Mouse (Mus musculus) thymus, postnatal 10 days (tissue): ENCODE measurements around the gene Fasn.
A peak's percentile ranks its signal among the peaks of the same experiment; 100 is the strongest.
"Not testable (repeated sequence)": the region's sequence is repeated elsewhere in the genome, so short reads cannot be mapped to it uniquely, and the experiment has no call there.

ENCODE experiments used
- DNase-seq, 2 experiments: peaks; one replicate each; pipeline ENCODE4 v3.0.0; 2021; ENCODE audit warnings: low spot score in 2 of 2

Fasn gene

GRCm38 (mm10) chr11:120796614-120796946 lies 27.8 kb downstream of the Fasn start:
- no peak for DNase-seq

DNA sequence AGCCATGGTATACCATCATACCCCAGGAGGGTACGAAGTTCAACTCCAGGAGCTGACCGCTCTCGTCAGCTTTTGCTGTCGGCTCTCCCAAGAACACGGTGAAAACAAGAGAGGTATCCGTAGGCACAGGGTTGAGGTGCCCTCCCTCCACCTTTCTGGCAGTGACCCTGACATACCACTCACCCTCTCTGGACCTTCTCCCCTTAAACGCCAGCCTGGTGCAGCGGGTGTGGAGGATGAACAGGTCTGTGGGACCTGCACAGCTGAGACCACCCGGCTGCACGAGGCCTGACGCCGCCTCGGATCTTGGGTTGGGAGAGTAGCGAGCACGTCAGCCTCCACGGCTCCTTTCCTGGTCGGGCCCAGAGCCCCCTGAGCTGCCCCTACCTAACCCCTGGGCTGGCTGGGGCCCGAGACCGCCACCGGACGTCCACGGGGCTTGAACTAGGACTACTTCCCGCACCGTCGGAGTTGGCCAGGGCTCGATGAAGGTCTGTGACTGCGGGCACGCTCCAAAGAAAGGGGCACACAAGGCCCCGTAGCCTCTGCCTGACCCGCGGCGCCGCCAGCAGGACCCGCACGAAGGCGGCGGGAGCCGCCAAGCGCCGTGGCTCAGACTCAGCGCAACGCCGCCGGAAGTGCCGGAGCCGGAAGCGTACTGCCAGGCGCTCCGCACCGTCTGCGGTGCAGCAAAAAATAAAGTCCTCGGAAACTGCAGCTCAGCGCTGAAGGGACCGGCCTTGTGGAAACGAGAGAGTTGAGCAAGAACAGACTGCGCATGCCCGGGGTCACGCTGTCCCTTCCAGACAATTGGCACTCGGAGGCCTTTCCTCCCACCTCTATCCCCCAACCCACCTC lies 28.4 kb downstream of the Fasn start, which contains the start of gene Dus1l:
Dus1l (minus strand) TSS at position 648 of the 858 bp plus-strand sequence.
- peak; percentile 93 to 98 for DNase-seq

DNA sequence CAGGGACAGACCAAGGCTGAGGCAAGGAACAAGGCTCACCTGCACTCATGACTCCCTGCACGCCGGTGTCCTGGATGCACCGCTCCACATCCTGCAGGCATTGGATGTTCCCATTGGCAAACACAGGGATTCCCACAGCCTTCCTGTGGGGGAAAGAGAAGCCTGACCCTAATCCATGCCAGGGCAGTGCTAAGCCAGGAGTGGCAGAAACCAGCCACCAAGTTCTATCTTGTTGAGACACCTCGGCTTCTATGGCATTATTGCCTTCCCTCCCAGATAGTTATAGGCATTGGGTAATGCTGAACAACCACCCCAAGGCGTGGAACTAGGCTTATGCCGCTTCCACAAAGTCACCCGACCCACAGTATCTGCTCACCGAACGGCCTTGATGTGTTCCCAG lies 31.7 kb downstream of the Fasn start:
- DNase-seq = no peak

DNA sequence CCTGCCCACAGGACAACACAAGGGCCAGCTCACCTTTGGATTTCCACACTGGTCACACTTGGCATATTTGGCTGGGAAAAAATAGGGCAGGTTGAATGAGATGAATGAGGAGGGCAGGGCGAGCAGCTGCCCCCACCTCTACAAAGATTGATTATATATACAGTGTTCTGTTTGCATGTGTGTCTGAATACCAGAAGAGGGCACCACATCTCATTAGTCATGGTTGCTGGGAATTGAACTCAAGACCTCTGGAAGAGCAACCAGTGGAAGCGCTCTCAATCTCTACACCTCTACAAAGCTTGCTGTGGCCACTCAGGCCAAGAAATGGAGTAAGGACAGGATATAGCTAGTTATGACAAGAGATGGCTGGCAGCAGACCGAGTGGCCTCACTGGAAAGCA lies 34.5 kb downstream of the Fasn start:
- no peak for DNase-seq

GRCm38 (mm10) chr11:120789355-120789754 lies 35.0 kb downstream of the Fasn start:
- DNase-seq = no peak

DNA sequence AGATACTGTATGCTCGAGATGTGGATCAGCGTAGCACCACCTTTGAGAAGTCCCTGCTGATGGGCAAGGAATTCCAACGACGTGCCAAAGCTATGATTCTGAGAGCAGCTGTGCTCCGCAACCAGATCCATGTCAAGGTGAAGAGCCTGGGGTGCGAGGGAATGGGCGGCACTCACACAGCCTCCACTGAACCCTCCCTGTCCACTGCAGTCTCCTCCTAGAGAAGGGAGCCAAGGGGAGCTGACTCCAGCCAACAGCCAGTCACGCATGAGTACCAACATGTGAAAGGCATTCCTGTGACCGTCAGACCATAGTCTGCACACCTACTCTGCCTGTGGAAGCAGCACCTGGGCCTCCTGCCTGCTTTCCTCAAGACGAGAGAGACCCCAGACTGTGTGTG lies 35.9 kb downstream of the Fasn start:
- not testable (repeated sequence) for DNase-seq

DNA sequence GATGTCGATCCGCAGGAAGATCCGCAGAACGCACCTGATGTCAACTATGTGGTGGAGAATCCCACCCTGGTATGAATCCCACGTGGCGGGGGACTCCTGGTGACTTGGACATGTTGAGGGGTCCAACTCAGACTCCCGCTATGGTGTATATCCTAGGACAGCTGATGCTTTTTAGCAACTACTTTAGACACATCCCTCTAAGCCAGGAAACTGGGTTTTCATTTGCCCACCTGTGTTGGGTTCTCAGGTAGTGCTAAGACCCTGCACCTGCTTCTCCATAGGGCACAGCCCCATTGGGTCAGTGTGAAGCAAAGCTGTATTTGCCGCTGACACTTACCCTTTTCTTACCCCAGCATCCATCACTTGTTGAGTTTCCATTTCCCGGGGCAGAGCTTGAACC lies 39.2 kb downstream of the Fasn start:
- no peak for DNase-seq

GRCm38 (mm10) chr11:120784064-120784791 lies 40.1 kb downstream of the Fasn start, which contains the start of the genes Rfng and Gps1:
Gene Rfng (minus strand): TSS chr11:120784207.
Gene Gps1 (plus strand): TSS chr11:120784272.
- DNase-seq = peak; percentile 72 to 81

GRCm38 (mm10) chr11:120783426-120784063 lies 40.8 kb downstream of the Fasn start:
- DNase-seq = no peak

GRCm38 (mm10) chr11:120781361-120781760 lies 43.0 kb downstream of the Fasn start:
- DNase-seq = not testable (repeated sequence)

- no peak for DNase-seq
These were observed 44.5 kb downstream of the Fasn start for GRCm38 (mm10) chr11:120779876-120780275.

DNA sequence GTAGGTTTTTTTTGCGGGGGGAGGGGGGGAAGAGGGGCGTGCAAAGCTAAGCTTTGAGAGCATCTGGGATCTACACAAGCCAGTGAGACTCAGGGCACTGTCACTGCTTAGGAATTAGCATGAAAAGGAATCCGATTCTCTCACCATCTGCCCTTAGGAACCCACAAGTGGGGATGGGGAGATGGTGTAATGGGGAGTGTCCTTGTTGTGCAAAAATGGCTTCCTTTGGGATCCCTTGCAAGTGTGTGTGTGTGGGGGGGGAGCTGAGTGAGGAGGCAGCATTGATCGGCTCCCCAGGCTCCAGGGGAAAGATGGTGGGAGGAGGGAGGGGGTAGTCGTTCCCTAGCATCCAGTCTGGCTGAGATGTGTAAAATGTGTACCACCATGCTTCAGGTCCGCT lies 47.2 kb downstream of the Fasn start:
- no peak for DNase-seq

DNA sequence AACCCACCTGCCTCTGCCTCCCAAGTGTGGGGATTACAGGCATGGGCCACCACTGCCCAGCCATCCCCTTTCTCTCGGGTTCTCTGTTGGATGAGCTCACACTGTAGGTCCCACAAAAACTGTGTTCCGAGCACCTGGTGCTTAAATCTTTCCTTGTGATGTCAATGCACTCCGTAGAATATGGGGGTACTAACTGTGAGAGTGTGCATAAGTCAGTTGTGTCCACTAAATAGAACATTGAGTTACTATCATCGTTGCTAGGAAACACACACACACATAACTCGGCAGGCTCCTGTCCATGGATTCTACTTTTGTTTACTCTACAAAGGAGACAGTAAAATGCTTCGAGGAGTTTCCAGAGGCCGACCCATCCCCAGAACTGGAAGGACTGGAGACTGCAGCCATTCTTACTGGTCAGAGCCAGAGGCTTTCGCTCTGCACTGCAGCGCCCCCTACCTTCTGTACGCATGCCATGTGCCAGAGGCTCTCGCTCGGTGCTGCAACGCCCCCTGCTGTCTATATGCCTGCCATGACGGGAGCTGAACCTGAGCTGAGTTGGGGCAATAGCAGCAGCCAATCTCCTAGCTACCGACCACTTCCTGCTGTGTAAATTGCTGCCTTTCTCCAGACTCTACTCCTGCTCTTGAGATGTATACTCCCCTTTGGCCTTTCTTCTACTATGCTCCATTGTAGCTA lies 48.4 kb downstream of the Fasn start:
- peak; percentile 88 to 98 for DNase-seq

GRCm38 (mm10) chr11:120773463-120774190 lies 50.7 kb downstream of the Fasn start:
- no peak for DNase-seq

GRCm38 (mm10) chr11:120772749-120773148 lies 51.6 kb downstream of the Fasn start:
- DNase-seq = no peak

DNA sequence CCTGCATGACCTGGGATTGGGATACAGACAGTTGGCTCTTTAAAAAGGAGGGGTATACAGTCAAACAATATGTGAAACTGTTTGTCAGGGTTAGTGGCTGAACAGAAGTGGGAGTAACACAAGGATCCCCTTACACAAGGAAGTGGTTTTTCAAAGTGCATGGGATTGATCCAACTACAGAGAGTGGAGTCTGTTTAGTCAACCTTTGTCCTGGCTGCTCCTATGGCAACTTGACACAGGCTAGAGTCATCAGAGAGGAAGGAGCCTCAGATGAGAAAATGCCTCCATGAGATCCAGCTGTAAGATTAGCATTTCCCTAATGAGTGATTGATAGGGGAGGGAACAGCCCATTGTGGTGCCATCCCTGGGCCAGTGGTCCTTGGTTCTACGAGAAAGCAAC lies 56.1 kb downstream of the Fasn start:
- no peak for DNase-seq

DNA sequence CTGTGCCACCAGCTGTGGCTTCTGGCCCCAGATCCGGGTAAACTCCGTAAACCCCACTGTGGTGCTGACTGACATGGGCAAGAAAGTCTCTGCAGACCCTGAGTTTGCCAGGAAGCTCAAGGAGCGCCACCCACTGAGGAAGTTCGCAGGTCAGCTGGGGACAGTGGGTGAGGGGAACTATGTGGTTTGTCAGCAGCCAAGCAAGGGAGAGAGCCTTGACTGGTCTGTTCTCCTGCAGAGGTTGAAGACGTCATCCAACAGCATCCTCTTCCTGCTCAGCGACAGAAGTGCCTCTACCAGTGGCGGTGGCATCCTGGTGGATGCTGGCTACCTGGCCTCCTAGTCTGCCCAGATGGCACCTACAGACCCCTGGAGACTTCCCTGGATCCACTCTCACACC lies 57.3 kb downstream of the Fasn start:
- DNase-seq = not testable (repeated sequence)

GRCm38 (mm10) chr11:120763121-120763999 lies 61.0 kb downstream of the Fasn start:
- not testable (repeated sequence) for DNase-seq

DNA sequence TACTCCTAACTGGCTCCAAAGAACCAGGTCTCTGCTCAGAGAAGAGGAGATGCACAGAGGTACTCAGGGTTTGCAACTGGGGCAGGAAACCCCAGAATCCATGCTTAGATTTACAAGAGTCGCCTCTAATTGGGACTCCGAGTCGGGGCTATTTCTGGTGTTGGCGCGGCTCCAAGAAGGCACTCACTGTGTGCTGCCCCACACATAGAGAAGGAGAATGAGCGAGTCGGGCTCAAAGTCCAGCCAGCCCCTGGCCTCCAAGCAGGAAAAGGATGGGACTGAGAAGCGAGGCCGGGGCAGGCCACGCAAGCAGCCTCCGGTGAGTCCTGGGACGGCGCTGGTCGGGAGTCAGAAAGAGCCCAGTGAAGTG lies 61.7 kb downstream of the Fasn start, which contains the start of gene Hmga1b:
Hmga1b (plus strand) TSS at position 123 of the 370 bp plus-strand sequence.
- not testable (repeated sequence) for DNase-seq
